Mouse (Mus musculus): Measurements from ENCODE around the gene Itga11. TPM values are rescaled to one million over a fixed set of nuclear protein-coding genes. Genes with fewer than 3 reads are reported as not detected.
"Not testable (repeated sequence)": the region's sequence is repeated elsewhere in the genome, so short reads cannot be mapped to it uniquely, and the experiment has no call there.

Itga11 gene
- polyA plus RNA-seq (2012; ENCODE audit: insufficient read depth, insufficient read length, missing spikeins), result 1.3 and 2.0 TPM in 2 replicates

- Histone ChIP-seq H3K4me3 (ENCODE audit: insufficient read depth, low read depth, low read length) (peak within 1 kb of the TSS; percentile 47), H3K4me1 (ENCODE audit: control insufficient read depth, insufficient read depth, insufficient read length, low read length) (no peaks in the 10 kb centered on the region), H3K27ac (replicated peaks; ENCODE audit: low read depth, low read length) (no peak within 1 kb of the TSS)
These were observed at the start of gene Itga11 for GRCm38 (mm10) chr9:62677641-62678549. Itga11 (plus strand) TSS chr9:62677826.

DNA sequence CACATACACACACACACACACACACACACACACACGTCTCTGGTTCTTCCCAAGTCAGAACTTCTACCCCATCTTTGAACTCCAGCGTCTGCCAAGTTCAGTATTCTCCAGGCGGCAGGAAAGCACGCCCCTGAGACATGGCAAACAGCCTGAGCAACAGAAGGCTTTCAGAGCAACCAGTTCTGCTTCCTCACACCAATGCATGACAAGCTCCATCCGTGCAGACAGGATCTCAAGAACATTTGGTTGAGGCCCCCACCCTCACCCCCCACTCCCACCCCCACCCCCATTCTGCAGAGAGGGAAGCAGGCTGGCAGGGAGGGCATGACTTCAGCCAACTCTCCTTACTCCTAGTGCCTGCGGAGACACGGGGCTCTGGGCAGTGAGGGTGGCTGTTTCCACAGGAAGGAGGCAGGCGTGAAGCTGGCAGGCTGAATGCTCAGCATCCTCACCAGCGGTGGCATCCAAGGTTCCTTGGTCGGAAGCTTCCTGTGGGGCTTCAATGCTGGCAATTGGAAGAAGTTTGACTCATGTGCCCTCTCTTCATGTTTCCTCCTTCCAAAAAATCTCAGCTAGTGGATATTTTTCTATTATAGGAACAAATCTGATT lies 46.9 kb upstream of the Itga11 start:
- H3K27ac ChIP-seq (replicated peaks; ENCODE audit: low read depth, low read length), result no peak overlapping the region
- no peak overlapping the region for H3K4me3 ChIP-seq (ENCODE audit: insufficient read depth, low read depth, low read length)
- no peaks in the 10 kb centered on the region for H3K4me1 ChIP-seq (ENCODE audit: control insufficient read depth, insufficient read depth, insufficient read length, low read length)

- H3K4me3 ChIP-seq (ENCODE audit: insufficient read depth, low read depth, low read length), result no peak overlapping the region
- no peaks in the 10 kb centered on the region for H3K4me1 ChIP-seq (ENCODE audit: control insufficient read depth, insufficient read depth, insufficient read length, low read length)
- H3K27ac ChIP-seq (replicated peaks; ENCODE audit: low read depth, low read length), result no peak overlapping the region
These were observed 45.2 kb upstream of the Itga11 start for GRCm38 (mm10) chr9:62632392-62632791.

- no peak overlapping the region for H3K27ac ChIP-seq (replicated peaks; ENCODE audit: low read depth, low read length)
- H3K4me1 ChIP-seq (ENCODE audit: control insufficient read depth, insufficient read depth, insufficient read length, low read length), result no peaks in the 10 kb centered on the region
- no peak overlapping the region for H3K4me3 ChIP-seq (ENCODE audit: insufficient read depth, low read depth, low read length)
These were observed 39.6 kb upstream of the Itga11 start for GRCm38 (mm10) chr9:62638045-62638444.

- no peak overlapping the region for H3K4me3 ChIP-seq (ENCODE audit: insufficient read depth, low read depth, low read length)
- no peak overlapping the region for H3K27ac ChIP-seq (replicated peaks; ENCODE audit: low read depth, low read length)
- no peaks in the 10 kb centered on the region for H3K4me1 ChIP-seq (ENCODE audit: control insufficient read depth, insufficient read depth, insufficient read length, low read length)
These were observed 37.9 kb upstream of the Itga11 start for GRCm38 (mm10) chr9:62639686-62640085.

GRCm38 (mm10) chr9:62640188-62640587 lies 37.4 kb upstream of the Itga11 start:
- Histone ChIP-seq H3K4me3 (ENCODE audit: insufficient read depth, low read depth, low read length) (no peak overlapping the region), H3K27ac (replicated peaks; ENCODE audit: low read depth, low read length) (no peak overlapping the region), H3K4me1 (ENCODE audit: control insufficient read depth, insufficient read depth, insufficient read length, low read length) (no peaks in the 10 kb centered on the region)

DNA sequence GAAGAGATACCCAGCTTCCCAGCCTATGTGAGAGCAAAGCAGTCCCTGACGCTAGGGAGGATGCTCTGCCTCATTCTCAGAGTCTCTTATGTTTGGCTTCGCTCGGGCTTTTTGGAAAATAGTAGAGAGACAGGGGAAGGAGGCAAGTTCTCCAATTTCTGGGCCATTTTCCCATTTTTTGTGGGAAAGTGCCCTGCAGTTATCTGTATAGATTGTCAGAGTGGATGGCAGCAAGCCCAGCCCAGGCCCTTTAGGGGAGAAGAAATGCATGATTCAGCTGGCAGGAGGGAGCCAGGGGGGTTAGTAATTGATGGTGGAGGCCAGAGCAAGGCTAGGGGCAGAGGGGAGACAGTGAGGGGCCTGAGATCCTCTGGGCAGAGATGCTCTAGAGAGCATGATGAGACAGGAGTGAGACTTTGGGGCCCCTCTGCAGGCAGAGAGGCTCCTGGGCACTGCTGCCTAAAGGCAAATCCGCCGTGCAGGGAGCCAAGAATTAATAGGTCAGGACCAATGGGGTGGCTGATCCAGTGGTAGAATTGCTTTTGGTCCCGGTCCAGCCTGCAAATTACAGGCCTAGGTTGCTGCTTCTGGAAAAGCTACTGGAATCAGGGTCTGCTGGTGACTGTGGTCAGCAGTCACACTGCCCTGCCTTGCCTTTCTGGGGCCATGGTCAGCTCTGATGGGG lies 31.8 kb upstream of the Itga11 start:
- no peaks in the 10 kb centered on the region for H3K4me1 ChIP-seq (ENCODE audit: control insufficient read depth, insufficient read depth, insufficient read length, low read length)
- H3K4me3 ChIP-seq (ENCODE audit: insufficient read depth, low read depth, low read length), result no peak overlapping the region
- no peak overlapping the region for H3K27ac ChIP-seq (replicated peaks; ENCODE audit: low read depth, low read length)

GRCm38 (mm10) chr9:62646721-62647183 lies 30.9 kb upstream of the Itga11 start:
- Histone ChIP-seq H3K27ac (replicated peaks; ENCODE audit: low read depth, low read length) (no peak overlapping the region), H3K4me1 (ENCODE audit: control insufficient read depth, insufficient read depth, insufficient read length, low read length) (no peaks in the 10 kb centered on the region), H3K4me3 (ENCODE audit: insufficient read depth, low read depth, low read length) (no peak overlapping the region)

DNA sequence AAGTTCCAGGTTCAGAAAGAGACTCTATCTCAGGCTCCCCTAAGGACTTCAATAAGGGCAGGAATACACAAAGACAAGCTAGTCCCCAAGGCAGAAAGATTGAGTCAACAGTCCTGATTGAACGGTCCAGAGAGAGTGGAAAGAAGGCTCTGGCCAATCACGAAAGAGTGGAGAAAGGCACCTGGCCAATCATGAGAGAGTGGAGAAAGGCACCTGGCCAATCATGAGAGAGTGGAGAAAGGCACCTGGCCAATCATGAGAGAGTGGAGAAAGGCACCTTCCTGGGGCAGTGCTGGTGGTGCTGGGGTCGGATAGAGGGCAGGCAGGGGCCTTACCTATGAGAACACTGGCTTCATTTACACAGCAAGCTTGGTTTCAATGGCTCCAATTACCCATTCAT lies 28.2 kb upstream of the Itga11 start:
- no peaks in the 10 kb centered on the region for H3K4me1 ChIP-seq (ENCODE audit: control insufficient read depth, insufficient read depth, insufficient read length, low read length)
- no peak overlapping the region for H3K4me3 ChIP-seq (ENCODE audit: insufficient read depth, low read depth, low read length)
- no peak overlapping the region for H3K27ac ChIP-seq (replicated peaks; ENCODE audit: low read depth, low read length)

GRCm38 (mm10) chr9:62650764-62651163 lies 26.9 kb upstream of the Itga11 start:
- Histone ChIP-seq H3K4me3 (ENCODE audit: insufficient read depth, low read depth, low read length) (no peak overlapping the region), H3K27ac (replicated peaks; ENCODE audit: low read depth, low read length) (no peak overlapping the region), H3K4me1 (ENCODE audit: control insufficient read depth, insufficient read depth, insufficient read length, low read length) (no peaks in the 10 kb centered on the region)

GRCm38 (mm10) chr9:62654336-62654735 lies 23.3 kb upstream of the Itga11 start:
- Histone ChIP-seq H3K4me1 (ENCODE audit: control insufficient read depth, insufficient read depth, insufficient read length, low read length) (no peaks in the 10 kb centered on the region), H3K4me3 (ENCODE audit: insufficient read depth, low read depth, low read length) (no peak overlapping the region), H3K27ac (replicated peaks; ENCODE audit: low read depth, low read length) (no peak overlapping the region; the same call in 1 of the 2 replicates)

- Histone ChIP-seq H3K27ac (replicated peaks; ENCODE audit: low read depth, low read length) (no peak overlapping the region), H3K4me1 (ENCODE audit: control insufficient read depth, insufficient read depth, insufficient read length, low read length) (no peaks in the 10 kb centered on the region), H3K4me3 (ENCODE audit: insufficient read depth, low read depth, low read length) (no peak overlapping the region)
These were observed 19.6 kb upstream of the Itga11 start for GRCm38 (mm10) chr9:62658016-62658415.

DNA sequence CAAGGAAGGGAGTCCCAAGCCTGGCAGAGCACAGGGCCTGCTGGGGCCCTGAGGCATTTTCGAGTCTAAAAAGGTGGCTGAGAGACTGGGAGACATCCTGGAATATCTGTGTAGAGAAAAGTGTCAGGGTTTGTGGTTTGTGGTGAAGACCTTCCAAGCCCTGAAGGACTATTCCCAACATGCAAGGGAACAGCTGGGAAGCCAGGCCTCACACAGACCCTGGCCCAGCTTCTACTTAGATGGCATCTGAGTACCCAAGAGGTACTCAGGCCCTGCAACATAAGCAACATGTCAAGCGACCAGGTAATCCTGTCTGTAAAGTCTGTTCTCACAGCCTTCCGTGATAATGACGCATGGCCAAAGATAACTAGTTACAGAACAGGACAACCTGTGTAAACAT lies 18.6 kb upstream of the Itga11 start:
- no peak overlapping the region for H3K4me3 ChIP-seq (ENCODE audit: insufficient read depth, low read depth, low read length)
- no peaks in the 10 kb centered on the region for H3K4me1 ChIP-seq (ENCODE audit: control insufficient read depth, insufficient read depth, insufficient read length, low read length)
- H3K27ac ChIP-seq (replicated peaks; ENCODE audit: low read depth, low read length), result no peak overlapping the region

- H3K4me1 ChIP-seq (ENCODE audit: control insufficient read depth, insufficient read depth, insufficient read length, low read length); H3K27ac ChIP-seq (replicated peaks; ENCODE audit: low read depth, low read length): not testable (repeated sequence)
These were observed 16.7 kb upstream of the Itga11 start for GRCm38 (mm10) chr9:62660971-62661370.

GRCm38 (mm10) chr9:62663443-62663842 lies 14.2 kb upstream of the Itga11 start:
- no peak overlapping the region for H3K4me3 ChIP-seq (ENCODE audit: insufficient read depth, low read depth, low read length)
- no peak overlapping the region for H3K27ac ChIP-seq (replicated peaks; ENCODE audit: low read depth, low read length)
- no peaks in the 10 kb centered on the region for H3K4me1 ChIP-seq (ENCODE audit: control insufficient read depth, insufficient read depth, insufficient read length, low read length)

More at GRCm38 (mm10) chr9:62660971-62661370, 16.7 kb upstream of the Itga11 start:
- not testable (repeated sequence) for H3K4me3 ChIP-seq (ENCODE audit: insufficient read depth, low read depth, low read length)

Measured in brown adipose tissue, adult 24 weeks (tissue).